Mouse (Mus musculus) liver, postnatal 0 days (tissue): Measurements from ENCODE around the gene Serpina12. TPM values are rescaled to one million over a fixed set of nuclear protein-coding genes. Genes with fewer than 3 reads are reported as not detected.
A peak's percentile ranks its signal among the peaks of the same experiment; 100 is the strongest.

Source experiments
- ATAC-seq: fragments of 200-750 bp; cut with Nextera tagmentation; 2 replicates; pipeline ENCODE4 v1.8.0; 2017; ENCODE audit warnings: mild to moderate bottlenecking, moderate library complexity
- DNase-seq: peaks from one replicate; pipeline ENCODE4 v3.0.0-alpha.2; 2016
- H3K27ac ChIP-seq: fragments of 300-500 bp; sonication (generic); 2 replicates; pipeline ENCODE4 v1.5.1; 2014; ENCODE audit warnings: antibody characterized with exemption, moderate library complexity, mild to moderate bottlenecking, low read depth
- H3K27me3 ChIP-seq: fragments of 300-500 bp; sonication (generic); 2 replicates; pipeline ENCODE4 v1.6.1; 2014; ENCODE audit warnings: low read length, control low read depth, mixed read lengths; ENCODE audit not compliant: insufficient read depth
- H3K36me3 ChIP-seq: fragments of 300-500 bp; sonication (generic); replicated peaks from 2 replicates; pipeline ENCODE4 v1.6.1; 2014; ENCODE audit warnings: mild to moderate bottlenecking, control low read depth, low read length, moderate library complexity, mixed read lengths; ENCODE audit not compliant: insufficient read depth
- H3K4me1 ChIP-seq: fragments of 300-500 bp; sonication (generic); 2 replicates; pipeline ENCODE4 v1.6.1; 2014; ENCODE audit warnings: antibody characterized with exemption, mild to moderate bottlenecking, control low read depth; ENCODE audit not compliant: insufficient read depth
- H3K4me2 ChIP-seq: fragments of 300-500 bp; sonication (generic); 2 replicates; pipeline ENCODE4 v1.6.1; 2014; ENCODE audit warnings: low read depth, mild to moderate bottlenecking, low read length, moderate library complexity, mixed read lengths
- H3K4me3 ChIP-seq: fragments of 300-500 bp; sonication (generic); 2 replicates; pipeline ENCODE4 v1.5.1; 2014; ENCODE audit warnings: low read depth, low read length
- H3K9ac ChIP-seq: fragments of 300-500 bp; sonication (generic); replicated peaks from 2 replicates; pipeline ENCODE4 v1.6.1; 2014; ENCODE audit warnings: mild to moderate bottlenecking, moderate library complexity
- H3K9me3 ChIP-seq: fragments of 300-500 bp; sonication (generic); 2 replicates; pipeline ENCODE4 v1.6.1; 2016; ENCODE audit warnings: mild to moderate bottlenecking, control low read depth, low read length, mixed read lengths
- CTCF ChIP-seq: sonication (generic); IDR thresholded peaks from 2 replicates; pipeline ENCODE4 v1.5.1; 2016; ENCODE audit warnings: antibody characterized with exemption, low read depth
- EP300 ChIP-seq: IDR thresholded peaks from 2 replicates; pipeline ENCODE4 v1.6.1; 2016; ENCODE audit warnings: antibody characterized with exemption, low read depth, mild to moderate bottlenecking
- WGBS: fragments of 180-500 bp; shearing (Covaris S2); extraction: QIAGEN DNeasy Blood & Tissue Kit; methylation state at CpG from one replicate; pipeline ENCODE4 v1.1.7; 2014; ENCODE audit not compliant: insufficient replicate concordance; 5-methylcytosine and 5-hydroxymethylcytosine counted together
- polyA plus RNA-seq: library from polyadenylated mRNA; unstranded; fragments of >200 nt; fragmentation: Nextera tagmentation; extraction: Ambion mirVana; gene quantifications from 2 replicates; pipeline ENCODE4 v1.2.1, GENCODE M21; 2015

Serpina12 gene
- polyA plus RNA-seq, 1 experiment from 2014 or later, result 0.13 TPM

- peak; percentile 32 for DNase-seq
These were observed 14.3 kb downstream of the Serpina12 start for GRCm38 (mm10) chr12:104029986-104030385.

GRCm38 (mm10) chr12:104015280-104015679 lies 29.0 kb downstream of the Serpina12 start:
- no peak for DNase-seq
- H3K9me3 ChIP-seq, result no peaks in the 10 kb centered on the region

More at GRCm38 (mm10) chr12:104029986-104030385, 14.3 kb downstream of the Serpina12 start:
- H3K9me3 ChIP-seq, result no peaks in the 10 kb centered on the region
- no peak overlapping the region for H3K27ac ChIP-seq
- no peaks in the 10 kb centered on the region for H3K27me3 ChIP-seq
- TF ChIP-seq EP300 (no peak), CTCF (peak; percentile 74)
- no peak overlapping the region for H3K4me2 ChIP-seq
- H3K4me3 ChIP-seq, result no peak overlapping the region
- ATAC-seq, result no peak
- peaks cover 3% of the 10 kb centered on the region; the same call in 1 of the 2 replicates for H3K4me1 ChIP-seq
- 40% methylated on average over 8 of the region's 8 CpGs for WGBS
- H3K9ac ChIP-seq, result no peak overlapping the region
- no peaks in the 10 kb centered on the region for H3K36me3 ChIP-seq

GRCm38 (mm10) chr12:104013620-104014019 lies 30.6 kb downstream of the Serpina12 start, which contains the start of gene Serpina9:
Gene Serpina9 (minus strand): TSS chr12:104013755.
- Histone ChIP-seq H3K4me1 (no peaks in the 10 kb centered on the region), H3K36me3 (no peaks in the 10 kb centered on the region), H3K9me3 (no peaks in the 10 kb centered on the region), H3K27ac (no peak within 1 kb of the TSS), H3K4me2 (no peak within 1 kb of the TSS), H3K4me3 (no peak within 1 kb of the TSS), H3K27me3 (no peaks in the 10 kb centered on the region), H3K9ac (no peak within 1 kb of the TSS)
- DNase-seq (no peak), ATAC-seq (no peak)
- 84% methylated on average over 6 of the region's 6 CpGs for WGBS
- TF ChIP-seq CTCF (no peak), EP300 (no peak)

More at GRCm38 (mm10) chr12:104015280-104015679, 29.0 kb downstream of the Serpina12 start:
- no peaks in the 10 kb centered on the region for H3K36me3 ChIP-seq
- H3K4me1 ChIP-seq, result no peaks in the 10 kb centered on the region
- H3K27ac ChIP-seq, result no peak overlapping the region
- no peak for TF ChIP-seq EP300
- no peak for TF ChIP-seq CTCF
- no peak for ATAC-seq
- 65% methylated on average over 3 of the region's 3 CpGs for WGBS
- H3K4me3 ChIP-seq, result no peak overlapping the region
- H3K27me3 ChIP-seq, result no peaks in the 10 kb centered on the region
- H3K4me2 ChIP-seq, result no peak overlapping the region
- no peak overlapping the region for H3K9ac ChIP-seq

- H3K36me3 ChIP-seq, result no peaks in the 10 kb centered on the region
- H3K4me2 ChIP-seq, result no peak overlapping the region
- H3K27ac ChIP-seq, result no peak overlapping the region
- no peak overlapping the region for H3K4me3 ChIP-seq
- WGBS, result 68% methylated on average over 5 of the region's 5 CpGs
- ATAC-seq, result no peak
- no peak overlapping the region for H3K9ac ChIP-seq
- H3K27me3 ChIP-seq, result no peaks in the 10 kb centered on the region
- TF ChIP-seq CTCF (peak; percentile 32), EP300 (no peak)
- H3K9me3 ChIP-seq, result 0 out of 2 replicates have a peak, but pooled peaks cover 4% of the 10 kb centered on the region
- peaks cover 11% of the 10 kb centered on the region for H3K4me1 ChIP-seq
- no peak for DNase-seq
These were observed 39.6 kb downstream of the Serpina12 start for GRCm38 (mm10) chr12:104004689-104005088.

GRCm38 (mm10) chr12:104003238-104003612 lies 41.0 kb downstream of the Serpina12 start:
- Histone ChIP-seq H3K9ac (no peak overlapping the region), H3K4me3 (no peak overlapping the region), H3K36me3 (no peaks in the 10 kb centered on the region), H3K27me3 (no peaks in the 10 kb centered on the region), H3K27ac (peak overlapping the region; percentile 29; the same call in 1 of the 2 replicates), H3K9me3 (0 out of 2 replicates have a peak, but pooled peaks cover 4% of the 10 kb centered on the region), H3K4me1 (peaks cover 11% of the 10 kb centered on the region), H3K4me2 (no peak overlapping the region)
- ATAC-seq (no peak), DNase-seq (no peak)
- WGBS, result 29% methylated on average over 4 of the region's 4 CpGs
- no peak for TF ChIP-seq CTCF
- no peak for TF ChIP-seq EP300

GRCm38 (mm10) chr12:104002569-104003237 lies 41.5 kb downstream of the Serpina12 start:
- Histone ChIP-seq H3K27me3 (no peaks in the 10 kb centered on the region), H3K4me3 (no peak overlapping the region), H3K27ac (peak overlapping the region; percentile 29; the same call in 1 of the 2 replicates), H3K9ac (no peak overlapping the region), H3K4me2 (0 out of 2 replicates have a peak overlapping the region, but pooled peaks have one; percentile 22), H3K4me1 (peaks cover 11% of the 10 kb centered on the region), H3K9me3 (0 out of 2 replicates have a peak, but pooled peaks cover 4% of the 10 kb centered on the region), H3K36me3 (no peaks in the 10 kb centered on the region)
- WGBS, result 51% methylated on average over 10 of the region's 10 CpGs
- DNase-seq, result no peak
- peak; percentile 47; the same call in 1 of the 2 replicates for ATAC-seq
- TF ChIP-seq CTCF, result no peak
- TF ChIP-seq EP300, result no peak
